Mouse (Mus musculus): ENCODE data around the gene Trappc5. TPM values are rescaled to one million over a fixed set of nuclear protein-coding genes. Genes with fewer than 3 reads are reported as not detected.

Gene Trappc5
- polyA plus RNA-seq, 1 experiment: 14.2 TPM

GRCm38 (mm10) chr8:3648990-3649389, 27.1 kb upstream of the Trappc5 start:
- Histone ChIP-seq H3K4me3 (ENCODE audit: insufficient read depth, low read length) (peak overlapping the region; percentile 55), H3K27ac (ENCODE audit: insufficient read depth, low read depth, low read length) (peak overlapping the region; percentile 96), H3K4me1 (ENCODE audit: control insufficient read depth, insufficient read depth, low read length) (peaks cover 35% of the 10 kb centered on the region)
- TF ChIP-seq POLR2A (IDR thresholded peaks at IDR 0.05; ENCODE audit: borderline replicate concordance, low read depth, low read length) (no peak), CTCF (IDR thresholded peaks at IDR 0.05; ENCODE audit: low read depth, low read length) (no peak)

DNA sequence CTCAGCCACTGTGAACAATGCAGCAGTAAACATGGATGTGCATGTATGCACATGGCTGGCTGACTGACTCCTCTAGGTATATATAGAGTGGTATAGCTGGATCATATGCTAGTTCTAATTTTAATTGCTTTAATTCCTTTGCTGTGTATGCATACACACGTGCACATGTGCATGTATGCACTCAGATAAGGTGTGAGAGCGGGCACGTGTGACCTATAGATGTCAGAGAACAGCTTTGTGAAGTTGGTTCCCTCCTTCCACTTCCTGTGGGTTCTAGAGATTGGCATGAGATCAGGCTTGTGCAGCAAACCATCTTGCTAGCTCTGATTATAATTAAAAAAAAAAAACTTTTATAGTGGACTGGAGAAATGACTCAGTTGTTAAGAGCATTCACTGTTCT, 23.3 kb upstream of the Trappc5 start:
- Histone ChIP-seq H3K4me3 (ENCODE audit: insufficient read depth, low read length) (no peak overlapping the region), H3K27ac (ENCODE audit: insufficient read depth, low read depth, low read length) (no peak overlapping the region), H3K4me1 (ENCODE audit: control insufficient read depth, insufficient read depth, low read length) (peaks cover 17% of the 10 kb centered on the region)
- TF ChIP-seq CTCF (IDR thresholded peaks at IDR 0.05; ENCODE audit: low read depth, low read length): no peak
- TF ChIP-seq POLR2A (IDR thresholded peaks at IDR 0.05; ENCODE audit: borderline replicate concordance, low read depth, low read length): no peak

DNA sequence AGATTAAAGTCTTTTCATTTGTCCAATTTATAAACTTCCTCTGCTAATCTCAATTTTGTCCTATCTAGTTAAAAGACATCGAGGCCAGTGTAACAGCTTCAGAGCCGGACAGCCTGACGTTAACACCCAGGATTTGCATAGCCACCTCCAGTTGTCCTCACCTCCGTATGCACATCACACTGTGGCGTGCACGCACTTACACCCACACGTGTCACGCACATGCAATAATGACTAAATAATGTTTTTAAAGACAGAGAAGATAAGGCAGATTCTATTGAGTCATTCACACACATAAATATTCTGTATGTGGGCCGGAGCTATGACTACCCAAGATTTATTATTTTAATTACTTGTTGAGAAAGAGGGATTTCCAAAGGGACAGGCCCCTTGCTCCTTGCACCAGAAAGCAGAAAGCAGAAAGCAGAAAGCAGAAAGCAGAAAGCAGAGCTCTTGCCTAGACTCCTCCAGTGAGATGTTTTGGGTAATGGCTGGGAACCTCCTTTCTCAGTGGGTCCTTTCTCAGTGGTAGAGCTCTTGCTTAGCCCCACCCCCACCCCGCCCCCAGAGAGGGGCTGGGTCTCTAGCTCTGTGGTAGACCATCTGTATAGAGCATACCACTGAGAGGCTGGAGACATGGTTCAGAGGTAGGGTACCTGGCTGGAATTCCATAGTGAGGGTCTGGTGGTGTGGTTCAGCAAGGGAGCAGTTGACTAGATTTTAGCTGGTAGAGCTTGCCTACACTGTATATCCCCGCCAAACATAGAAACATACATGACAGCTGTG, 21.2 kb upstream of the Trappc5 start:
- TF ChIP-seq POLR2A (IDR thresholded peaks at IDR 0.05; ENCODE audit: borderline replicate concordance, low read depth, low read length) (no peak), CTCF (IDR thresholded peaks at IDR 0.05; ENCODE audit: low read depth, low read length) (no peak)
- H3K4me3 ChIP-seq (ENCODE audit: insufficient read depth, low read length): no peak overlapping the region
- no peak overlapping the region for H3K27ac ChIP-seq (ENCODE audit: insufficient read depth, low read depth, low read length)
- H3K4me1 ChIP-seq (ENCODE audit: control insufficient read depth, insufficient read depth, low read length): peaks cover 19% of the 10 kb centered on the region

DNA sequence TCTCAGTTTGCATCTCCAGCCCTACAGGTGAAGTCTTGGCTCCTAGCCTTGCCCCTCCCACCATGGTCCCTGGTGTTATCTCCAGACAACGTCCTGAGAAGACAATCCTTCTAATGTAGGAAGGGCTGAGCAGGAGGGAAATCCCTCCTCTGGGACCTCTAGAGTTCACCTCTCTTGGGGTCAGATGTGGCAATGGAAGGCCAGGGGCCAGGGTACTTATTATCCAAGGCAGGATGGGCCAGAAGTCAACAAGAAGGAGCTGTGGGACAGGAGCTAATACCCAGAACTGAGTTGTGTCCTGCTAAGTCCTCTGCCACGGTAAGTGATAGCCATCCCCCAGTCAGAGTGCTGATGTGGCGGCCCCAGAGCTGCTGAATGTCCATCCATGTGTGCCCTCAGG, 20.6 kb upstream of the Trappc5 start, which contains the start of gene Retn:
Gene Retn, plus strand, starts transcription at position 245 of the 400 bp plus-strand sequence.
- peaks cover 24% of the 10 kb centered on the region for H3K4me1 ChIP-seq (ENCODE audit: control insufficient read depth, insufficient read depth, low read length)
- no peak within 1 kb of the TSS for H3K27ac ChIP-seq (ENCODE audit: insufficient read depth, low read depth, low read length)
- no peak within 1 kb of the TSS for H3K4me3 ChIP-seq (ENCODE audit: insufficient read depth, low read length)
- TF ChIP-seq POLR2A (IDR thresholded peaks at IDR 0.05; ENCODE audit: borderline replicate concordance, low read depth, low read length): no peak

- Histone ChIP-seq H3K27ac (ENCODE audit: insufficient read depth, low read depth, low read length) (no peak overlapping the region), H3K4me3 (ENCODE audit: insufficient read depth, low read length) (no peak overlapping the region), H3K4me1 (ENCODE audit: control insufficient read depth, insufficient read depth, low read length) (peaks cover 34% of the 10 kb centered on the region)
- TF ChIP-seq POLR2A (IDR thresholded peaks at IDR 0.05; ENCODE audit: borderline replicate concordance, low read depth, low read length): no peak
- no peak for TF ChIP-seq CTCF (IDR thresholded peaks at IDR 0.05; ENCODE audit: low read depth, low read length)
Observed at GRCm38 (mm10) chr8:3656725-3657381, 19.2 kb upstream of the Trappc5 start.

DNA sequence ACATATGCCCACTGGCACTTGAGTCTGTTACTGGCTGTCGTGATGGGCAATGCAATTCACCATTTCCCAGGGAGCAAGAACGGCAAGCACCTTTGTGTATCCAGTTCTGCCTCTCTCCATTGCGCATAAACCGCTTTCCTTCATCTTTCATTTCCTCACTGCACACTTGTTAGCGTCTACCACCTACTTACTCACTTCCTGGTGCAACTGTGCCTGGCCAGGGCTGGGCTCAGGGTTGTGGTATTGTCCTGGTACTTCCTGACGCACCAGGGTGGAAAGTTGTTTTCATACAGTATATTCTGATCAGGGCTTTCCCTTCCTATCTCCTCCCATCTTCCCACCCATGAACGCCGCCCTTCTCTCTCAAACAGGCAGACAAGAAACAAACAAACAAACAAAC, 15.2 kb upstream of the Trappc5 start:
- no peak for TF ChIP-seq POLR2A (IDR thresholded peaks at IDR 0.05; ENCODE audit: borderline replicate concordance, low read depth, low read length)
- Histone ChIP-seq H3K4me1 (ENCODE audit: control insufficient read depth, insufficient read depth, low read length) (peaks cover 48% of the 10 kb centered on the region), H3K27ac (ENCODE audit: insufficient read depth, low read depth, low read length) (peak overlapping the region; percentile 5; the same call in 1 of the 2 replicates), H3K4me3 (ENCODE audit: insufficient read depth, low read length) (no peak overlapping the region)

DNA sequence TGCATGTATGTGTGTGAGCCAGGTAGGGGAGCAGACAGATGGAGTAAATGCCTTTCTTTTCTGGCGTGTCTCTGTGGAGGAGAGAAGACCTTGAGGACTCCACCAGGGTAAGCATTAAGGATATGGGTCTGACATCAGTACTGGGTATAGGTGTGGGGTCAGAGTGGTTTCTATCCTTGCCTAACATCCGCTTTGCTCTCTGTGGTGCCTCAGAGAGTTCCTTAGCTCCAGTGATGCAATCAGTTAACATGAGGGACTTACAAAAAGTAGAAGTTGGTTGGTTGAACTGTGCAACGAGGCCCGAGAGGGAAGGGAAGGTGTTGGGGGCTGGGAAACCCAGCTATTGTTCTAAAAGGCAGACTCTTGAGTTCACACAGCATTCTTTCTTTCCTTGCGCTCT, 11.7 kb upstream of the Trappc5 start:
- no peak overlapping the region for H3K4me3 ChIP-seq (ENCODE audit: insufficient read depth, low read length)
- peak overlapping the region; percentile 71 for H3K27ac ChIP-seq (ENCODE audit: insufficient read depth, low read depth, low read length)
- peaks cover 38% of the 10 kb centered on the region for H3K4me1 ChIP-seq (ENCODE audit: control insufficient read depth, insufficient read depth, low read length)
- no peak for TF ChIP-seq CTCF (IDR thresholded peaks at IDR 0.05; ENCODE audit: low read depth, low read length)
- TF ChIP-seq POLR2A (IDR thresholded peaks at IDR 0.05; ENCODE audit: borderline replicate concordance, low read depth, low read length): no peak

- TF ChIP-seq POLR2A (IDR thresholded peaks at IDR 0.05; ENCODE audit: borderline replicate concordance, low read depth, low read length): no peak
- H3K4me3 ChIP-seq (ENCODE audit: insufficient read depth, low read length): no peak within 1 kb of the TSS; the same call in 1 of the 2 replicates
- peaks cover 31% of the 10 kb centered on the region for H3K4me1 ChIP-seq (ENCODE audit: control insufficient read depth, insufficient read depth, low read length)
- H3K27ac ChIP-seq (ENCODE audit: insufficient read depth, low read depth, low read length): peak within 1 kb of the TSS; percentile 71
Observed at GRCm38 (mm10) chr8:3665507-3665906, 10.6 kb upstream of the Trappc5 start, which contains the start of gene Mcemp1. Gene Mcemp1, plus strand, starts transcription at chr8:3665754.

GRCm38 (mm10) chr8:3670388-3670787, 5.7 kb upstream of the Trappc5 start:
- Histone ChIP-seq H3K4me1 (ENCODE audit: control insufficient read depth, insufficient read depth, low read length) (peaks cover 13% of the 10 kb centered on the region), H3K27ac (ENCODE audit: insufficient read depth, low read depth, low read length) (no peak overlapping the region), H3K4me3 (ENCODE audit: insufficient read depth, low read length) (no peak overlapping the region)
- TF ChIP-seq CTCF (IDR thresholded peaks at IDR 0.05; ENCODE audit: low read depth, low read length): no peak
- no peak for TF ChIP-seq POLR2A (IDR thresholded peaks at IDR 0.05; ENCODE audit: borderline replicate concordance, low read depth, low read length)

DNA sequence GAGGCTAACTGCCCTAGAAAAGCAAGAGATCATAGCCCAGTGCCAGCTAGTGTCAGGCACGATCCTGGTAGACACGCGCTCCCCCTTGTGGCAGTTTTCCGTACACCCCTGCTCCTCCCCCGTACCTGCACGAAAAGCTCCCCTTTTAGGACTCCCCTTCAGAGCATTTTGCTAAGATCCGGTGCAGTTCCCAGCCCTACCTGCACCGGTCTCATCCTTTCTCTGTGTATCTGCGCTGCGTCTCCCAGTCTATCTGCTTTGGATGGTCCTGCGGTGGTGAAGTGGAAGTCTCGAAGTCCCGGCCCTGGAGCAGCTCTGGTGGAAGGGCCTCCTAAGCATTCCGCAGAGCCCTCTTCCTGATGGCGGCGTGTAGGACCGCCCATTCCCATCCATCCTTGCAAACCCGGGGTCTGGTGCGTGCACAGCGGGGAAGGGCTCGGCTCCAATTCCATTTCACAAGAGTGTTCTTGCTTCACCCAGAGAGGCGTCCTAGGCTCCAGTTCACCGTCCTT, 4.1 kb upstream of the Trappc5 start, which contains the start of gene Fcor:
Gene Fcor, minus strand, starts transcription at position 383 of the 512 bp plus-strand sequence.
- TF ChIP-seq CTCF (IDR thresholded peaks at IDR 0.05; ENCODE audit: low read depth, low read length) (peak; percentile 99), POLR2A (IDR thresholded peaks at IDR 0.05; ENCODE audit: borderline replicate concordance, low read depth, low read length) (no peak)
- H3K4me1 ChIP-seq (ENCODE audit: control insufficient read depth, insufficient read depth, low read length): peaks cover 10% of the 10 kb centered on the region
- H3K4me3 ChIP-seq (ENCODE audit: insufficient read depth, low read length): peak within 1 kb of the TSS; percentile 95
- peak within 1 kb of the TSS; percentile 27 for H3K27ac ChIP-seq (ENCODE audit: insufficient read depth, low read depth, low read length)
